Comparison of ENCODE assay signal across 24 mouse cellular contexts in the genomic region with DNA sequence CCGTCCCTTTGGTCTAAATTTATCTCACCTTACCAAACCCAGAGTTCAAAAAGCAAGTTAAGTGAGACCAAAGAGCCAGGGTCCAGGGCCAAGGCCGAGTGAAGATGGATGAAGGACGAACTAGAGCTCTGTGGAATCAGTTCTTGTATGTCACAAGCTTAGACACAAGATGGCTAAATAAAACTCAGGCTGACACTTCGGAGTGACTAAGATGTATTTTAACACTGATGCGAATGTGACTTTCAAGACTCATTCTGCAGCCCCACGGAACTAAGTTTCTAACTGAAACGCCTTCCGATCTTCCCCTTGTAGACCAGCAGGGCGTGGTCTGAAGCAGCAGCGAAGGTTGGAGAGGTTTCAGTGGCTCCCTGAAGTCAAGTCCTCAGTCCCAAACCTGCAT.
DNase-seq lines count a peak whose midpoint lies in the region; ATAC-seq and TF ChIP-seq lines count a peak whose summit lies in the region.
"Had no signal": no experiment of that assay in that cellular context is flagged by ENCODE, and none has a peak within 500 bp of the region (broad histone marks: within the 10 kb centered on the region; RNA-seq: fewer than 3 reads in every experiment).

No protein-coding gene starts in this region.

- H3K36me3 ChIP-seq in testis, adult 2 months (ENCODE audit: control insufficient read depth, insufficient read depth, low read length) = no peaks in the 10 kb centered on the region
- H3K36me3 ChIP-seq: G1E had no signal

- H3K27ac ChIP-seq in testis, adult 2 months (ENCODE audit: control insufficient read depth, insufficient read depth, low read depth, low read length) = peak overlapping the region; percentile 39

- no peak for TF ChIP-seq POLR2A in testis, adult 2 months (IDR thresholded peaks at IDR 0.05; ENCODE audit: control insufficient read depth, low read depth, low read length)

- peaks cover 10% of the 10 kb centered on the region for H3K4me1 ChIP-seq in testis, adult 2 months (ENCODE audit: control insufficient read depth, insufficient read depth, low read length)

- TF ChIP-seq CTCF in testis, adult 2 months (IDR thresholded peaks at IDR 0.05; ENCODE audit: control insufficient read depth, insufficient read depth, insufficient replicate concordance, low read depth, low read length) = no peak

- peak; percentile 78; the same call in 1 of the 2 replicates for ATAC-seq in frontal cortex, adult (ENCODE audit: low TSS enrichment)
- ATAC-seq: activated CD4-positive, CD25-positive, alpha-beta regulatory T cell, adult 4 months; CD4-positive, CD25-positive, alpha-beta regulatory T cell, adult 4 months; Patski had no signal

- peak; percentile 12 to 43 for DNase-seq in adrenal gland, adult (ENCODE audit: inconsistent age in 2 of 2, low spot score in 1 of 2)
- DNase-seq in adrenal gland, postnatal 14 days = no peak
- no peak for DNase-seq in frontal cortex, postnatal 14 days (ENCODE audit: low spot score in 2 of 2)
- no peak for DNase-seq in testis, postnatal 14 days (ENCODE audit: low spot score)
- DNase-seq in brain, adult 2 months (ENCODE audit: low read depth, low spot score) = peak; percentile 46
- DNase-seq in kidney, postnatal 25 days = no peak
- DNase-seq: adrenal gland, adult 2 months; adrenal gland, adult 8-10 months; adrenal gland, postnatal 10 days; adrenal gland, postnatal 25 days; adrenal gland, postnatal 36 days; B cell, adult 2 months; cerebellum, adult 11 months; cerebellum, adult 11-12 months; cerebellum, adult 18-20 months; cerebellum, adult 2 months; cerebellum, adult 8-10 months had no signal

- peak overlapping the region; percentile 82 for H3K4me3 ChIP-seq in testis, adult 2 months (ENCODE audit: control insufficient read depth, low read depth, low read length)

- H3K27me3 ChIP-seq in testis, adult 2 months (ENCODE audit: control insufficient read depth, insufficient read depth, low read length) = no peaks in the 10 kb centered on the region
- H3K27me3 ChIP-seq: CH12.LX, Patski had no signal

Comparison
In these comparisons a context has a peak if more than half of its experiments do, and no peak if none do; other contexts are left out.
1. DNase-seq: peak in adrenal gland, adult (2 of 2) and brain, adult 2 months (single experiment); none in adrenal gland, postnatal 14 days (single experiment), frontal cortex, postnatal 14 days (0 of 2), testis, postnatal 14 days (single experiment) and kidney, postnatal 25 days (0 of 2).